Mouse (Mus musculus) CD4-positive helper T cell, adult 2 months (primary cell): Measurements from ENCODE around the gene Rab11fip4.

Source experiments
- DNase-seq: peaks from one replicate; pipeline ENCODE4 v3.0.0-alpha.2; 2012; ENCODE audit warnings: low read depth, missing footprints, low spot score

The Rab11fip4 gene

DNA sequence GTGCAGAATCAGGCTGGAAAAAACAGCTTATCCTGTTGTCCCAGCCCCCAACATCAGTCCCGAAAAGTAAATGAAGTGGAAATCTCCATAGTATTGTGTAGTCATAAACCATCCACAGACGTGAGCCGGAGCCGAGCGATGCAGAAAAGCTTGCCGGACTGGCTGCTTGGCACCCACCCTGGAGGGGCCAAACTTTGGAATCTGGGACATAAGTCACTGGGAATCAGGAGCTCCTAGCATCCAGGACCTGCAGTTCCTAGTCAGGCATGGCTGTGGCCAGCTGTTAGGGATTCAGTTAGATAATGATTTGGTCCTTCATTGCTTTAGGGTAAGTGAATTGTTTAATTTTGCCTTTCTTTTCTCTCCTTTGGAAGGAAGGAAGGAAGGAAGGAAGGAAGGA lies 122.2 kb downstream of the Rab11fip4 start:
- no peak for DNase-seq

- DNase-seq: no peak
Observed at GRCm38 (mm10) chr11:79713678-79714077, 122.7 kb downstream of the Rab11fip4 start.

DNA sequence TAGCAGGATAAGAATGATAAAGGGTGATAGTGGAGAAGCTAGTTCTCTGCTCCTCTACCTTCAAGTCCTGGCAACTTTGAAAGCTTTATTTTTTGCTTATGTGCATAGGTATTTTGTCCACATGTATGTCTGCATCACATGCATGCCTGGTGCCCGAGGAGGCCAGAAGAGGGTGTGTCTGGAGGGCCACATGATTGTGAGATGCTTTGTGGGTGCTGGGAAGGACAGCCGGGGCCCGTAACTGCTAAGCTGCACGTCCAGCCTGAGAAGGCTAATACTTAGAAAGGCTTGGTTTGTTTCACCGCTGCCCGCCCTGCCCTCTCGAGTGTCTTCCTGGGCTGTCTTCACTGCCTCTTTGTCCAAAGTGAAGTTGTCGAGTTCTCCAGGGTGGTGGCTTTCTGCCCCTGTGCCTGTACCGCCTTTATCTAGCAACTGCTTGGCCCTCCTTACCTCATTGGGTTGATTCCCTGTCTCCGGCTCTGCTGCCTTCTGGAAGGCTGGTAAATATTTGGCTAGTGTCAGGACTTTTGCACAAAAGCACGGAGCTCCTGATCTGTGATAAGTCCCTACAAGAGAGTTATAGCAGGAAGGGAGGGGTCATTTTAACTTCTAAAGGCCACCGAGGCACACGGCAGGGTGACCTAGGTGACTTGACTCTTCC lies 123.2 kb downstream of the Rab11fip4 start:
- DNase-seq: no peak

DNA sequence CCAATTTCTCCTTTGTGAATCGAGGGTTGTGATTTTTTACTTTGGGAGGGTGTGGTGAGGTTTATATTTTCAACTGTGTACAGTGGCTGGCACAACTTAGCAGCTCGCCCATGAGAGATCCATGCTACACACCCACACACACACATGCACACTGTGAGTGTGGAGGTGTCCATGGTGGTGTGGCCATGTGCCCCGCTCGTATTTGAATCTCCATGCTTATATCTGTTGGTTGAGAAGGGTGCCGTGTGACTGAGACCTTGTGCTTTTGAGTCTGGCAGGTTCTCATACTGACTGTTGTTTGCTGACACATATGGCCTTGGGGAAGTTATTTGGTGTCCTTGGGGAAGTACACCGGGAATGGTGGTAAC lies 123.7 kb downstream of the Rab11fip4 start:
- no peak for DNase-seq

- DNase-seq: no peak
Observed at GRCm38 (mm10) chr11:79715316-79715715, 124.3 kb downstream of the Rab11fip4 start.

DNA sequence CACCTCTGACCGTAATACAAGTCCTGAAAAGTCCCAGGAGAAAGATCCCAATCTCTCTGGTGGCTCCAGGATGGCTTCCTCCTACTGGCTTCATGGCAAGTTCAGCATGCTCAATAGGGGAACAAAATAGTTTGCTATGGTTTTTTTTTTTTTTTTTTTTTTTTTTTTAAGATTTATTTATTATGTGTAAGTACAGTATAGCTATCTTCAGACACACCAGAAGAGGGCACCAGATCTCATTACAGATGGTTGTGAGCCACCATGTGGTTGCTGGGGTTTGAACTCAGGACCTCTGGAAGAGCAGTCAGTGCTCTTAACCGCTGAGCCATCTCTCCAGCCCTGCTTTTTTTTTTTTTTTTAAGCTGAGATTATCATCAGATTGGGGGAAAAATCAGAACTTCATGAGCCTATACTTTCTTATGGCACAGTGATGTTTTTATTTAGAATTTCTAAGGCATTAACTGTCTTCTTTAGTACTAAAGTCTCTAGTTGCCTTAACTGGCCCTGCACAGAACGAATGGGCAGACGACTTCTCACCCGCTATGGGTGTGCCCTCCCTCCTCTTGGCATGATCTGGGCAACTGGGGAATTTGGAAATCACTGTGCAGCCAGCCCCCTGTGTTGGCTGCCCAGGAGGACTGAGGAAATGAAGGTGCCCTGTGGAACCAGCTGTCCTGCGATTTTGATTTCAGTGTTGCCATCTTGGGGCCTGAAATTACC lies 124.9 kb downstream of the Rab11fip4 start:
- DNase-seq: no peak

DNA sequence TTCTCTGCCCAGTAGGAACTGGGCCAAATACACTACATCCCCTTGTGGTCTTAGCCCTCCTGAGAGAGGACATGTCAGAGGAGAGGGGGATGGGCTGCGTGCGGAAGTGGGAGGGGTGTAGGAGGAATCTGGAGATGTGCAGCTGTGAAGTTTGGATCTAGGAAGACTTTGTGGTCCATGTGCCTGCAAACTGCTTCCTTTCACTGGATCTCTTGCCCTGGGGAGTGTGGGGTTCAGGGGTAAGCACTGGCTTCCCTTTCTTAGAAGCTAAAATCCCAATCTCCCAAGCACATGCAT lies 125.4 kb downstream of the Rab11fip4 start:
- no peak for DNase-seq

DNA sequence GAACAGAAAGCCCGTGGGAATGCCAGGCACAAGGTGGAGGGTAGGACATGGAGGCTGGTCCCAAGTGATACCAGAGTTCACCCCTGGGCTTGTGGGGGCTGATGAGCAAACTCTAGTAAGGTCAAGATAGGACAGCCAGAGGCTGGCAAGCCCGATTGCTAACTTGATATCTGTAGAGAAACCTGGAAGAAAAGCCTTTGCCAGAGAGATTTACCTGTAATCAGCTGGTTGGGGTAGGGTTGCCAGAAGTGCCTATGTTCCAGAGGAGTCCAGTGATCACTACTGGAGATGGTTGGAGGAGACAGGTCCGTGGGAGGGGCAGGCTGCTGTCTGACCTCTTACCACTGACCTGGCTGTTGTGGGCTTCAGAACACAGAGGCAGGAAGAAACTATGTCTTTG lies 126.3 kb downstream of the Rab11fip4 start:
- DNase-seq: no peak

DNA sequence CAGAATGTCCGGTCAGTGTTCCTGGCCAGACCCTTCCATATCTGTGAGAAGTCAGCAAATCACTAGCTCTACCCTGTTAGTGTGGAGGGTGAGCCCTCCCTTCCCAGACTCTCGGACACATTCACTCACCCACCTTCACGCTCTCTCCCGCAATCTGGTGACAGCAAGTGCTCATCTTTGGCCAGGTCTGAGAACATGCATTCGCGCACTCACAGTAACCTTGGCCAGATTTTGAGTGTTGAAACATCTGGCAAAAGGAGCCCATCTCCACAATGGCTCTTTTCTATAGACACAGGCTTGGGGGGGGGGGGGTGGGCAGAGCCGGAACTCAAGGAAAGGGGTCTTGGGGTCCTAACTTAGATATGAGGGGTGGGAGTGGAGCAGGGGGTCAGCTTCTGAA lies 126.8 kb downstream of the Rab11fip4 start:
- no peak for DNase-seq

DNA sequence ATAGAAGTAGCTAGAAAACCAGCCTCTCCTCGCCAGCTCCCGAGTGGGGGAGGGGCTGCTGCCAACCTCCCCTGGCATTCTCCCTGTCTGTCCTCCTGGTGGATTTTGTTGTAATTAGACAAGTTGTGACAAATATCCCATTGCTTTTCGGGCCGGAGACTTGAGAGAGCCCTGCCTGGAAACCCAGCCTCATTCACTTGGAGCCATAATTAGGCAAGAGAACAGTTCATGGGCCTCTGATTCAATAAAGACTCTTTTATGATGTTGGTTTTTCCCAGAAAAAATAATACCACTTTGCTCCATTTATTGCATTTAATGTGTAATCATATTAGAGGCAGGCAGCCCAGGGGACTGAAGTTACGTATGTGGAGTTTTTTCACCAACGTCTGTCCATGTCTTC lies 127.2 kb downstream of the Rab11fip4 start:
- no peak for DNase-seq

DNA sequence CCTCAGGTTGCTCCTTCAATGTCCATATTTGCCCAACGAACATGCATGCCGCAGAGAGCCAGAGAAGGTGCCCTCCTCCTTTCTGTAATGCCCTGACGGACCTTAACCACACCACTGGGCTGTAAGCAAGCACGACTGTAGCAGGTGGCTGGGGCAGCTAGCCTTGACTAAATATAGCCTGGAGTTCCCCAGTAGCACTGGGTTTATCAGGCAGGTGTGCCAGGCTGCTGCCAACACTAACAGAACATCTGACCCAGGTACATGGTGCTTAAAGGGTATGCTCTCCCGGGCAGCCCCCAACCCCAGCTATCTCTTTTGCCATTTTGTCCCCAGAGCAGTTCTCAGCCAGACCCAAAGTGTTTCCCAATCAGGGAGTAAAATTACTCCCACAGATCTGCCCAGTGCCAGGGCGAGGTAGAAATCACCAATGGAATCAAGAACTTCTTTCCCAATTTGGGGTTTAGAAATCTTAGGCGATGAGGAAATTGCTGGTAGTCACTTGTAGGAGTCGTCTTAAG lies 127.9 kb downstream of the Rab11fip4 start:
- no peak for DNase-seq

- DNase-seq: no peak
Observed at GRCm38 (mm10) chr11:79720737-79721136, 129.7 kb downstream of the Rab11fip4 start.

GRCm38 (mm10) chr11:79722811-79723210 lies 131.8 kb downstream of the Rab11fip4 start:
- DNase-seq: no peak

- DNase-seq: no peak
Observed at GRCm38 (mm10) chr11:79725005-79725404, 134.0 kb downstream of the Rab11fip4 start.

DNA sequence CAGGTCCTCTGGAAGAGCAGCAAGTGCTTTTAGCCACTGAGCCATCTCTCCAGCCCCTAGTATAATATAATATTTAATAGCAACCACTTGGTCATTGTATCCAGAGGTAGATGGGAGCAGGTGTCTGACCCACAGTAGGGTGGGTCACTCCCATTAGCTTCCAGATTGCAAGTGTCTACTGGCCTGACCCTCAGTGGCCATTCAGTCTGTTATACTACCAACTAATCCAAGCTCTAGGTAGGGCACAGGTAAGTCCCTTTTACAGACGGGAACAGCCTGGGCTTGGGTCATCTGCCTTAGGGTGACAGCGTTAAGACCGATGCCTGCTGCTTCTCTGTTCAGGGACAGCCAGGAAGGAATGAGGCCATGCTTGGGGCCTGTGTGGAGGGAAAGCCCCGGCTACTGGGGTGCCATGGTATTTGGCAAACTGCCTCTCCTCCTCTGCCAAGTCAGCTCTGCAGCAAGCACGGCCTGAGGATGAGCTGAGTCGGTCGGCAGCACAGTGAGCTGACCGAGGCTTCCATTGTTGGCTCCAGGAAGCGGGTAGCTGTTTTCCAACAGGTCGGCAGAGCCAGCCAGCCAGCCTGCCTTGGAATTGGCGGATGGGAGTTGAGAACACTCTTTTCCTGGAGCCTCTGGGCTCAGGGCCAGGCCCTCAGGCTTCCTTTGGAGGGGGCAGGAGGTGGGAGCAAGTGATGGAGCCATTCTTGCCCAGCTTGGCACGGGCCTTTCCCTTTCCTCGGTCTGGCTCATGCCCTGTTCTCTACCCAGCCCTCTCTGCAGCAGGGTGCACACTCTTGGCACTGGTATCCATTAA lies 138.4 kb downstream of the Rab11fip4 start:
- DNase-seq: no peak

DNA sequence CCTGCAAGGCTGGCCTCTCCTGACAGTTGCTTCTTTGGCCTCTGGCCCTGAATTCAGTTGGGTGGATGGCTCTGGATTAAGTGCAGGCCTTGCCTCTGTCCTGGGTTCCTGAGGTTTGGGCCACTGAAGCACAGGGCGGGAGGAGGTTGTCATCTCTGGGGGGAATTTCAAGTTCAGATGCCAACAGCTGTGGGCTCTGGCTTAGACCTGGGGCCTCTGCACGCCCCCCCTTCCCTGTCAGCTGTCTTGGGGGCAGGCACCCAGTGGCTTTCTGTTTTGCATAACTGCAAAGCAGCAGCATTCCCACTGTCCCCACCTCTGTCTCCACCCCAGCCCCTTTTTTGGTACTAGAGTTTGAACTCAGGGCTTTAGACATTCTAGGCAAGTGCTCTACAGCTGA lies 139.4 kb downstream of the Rab11fip4 start:
- no peak for DNase-seq

DNA sequence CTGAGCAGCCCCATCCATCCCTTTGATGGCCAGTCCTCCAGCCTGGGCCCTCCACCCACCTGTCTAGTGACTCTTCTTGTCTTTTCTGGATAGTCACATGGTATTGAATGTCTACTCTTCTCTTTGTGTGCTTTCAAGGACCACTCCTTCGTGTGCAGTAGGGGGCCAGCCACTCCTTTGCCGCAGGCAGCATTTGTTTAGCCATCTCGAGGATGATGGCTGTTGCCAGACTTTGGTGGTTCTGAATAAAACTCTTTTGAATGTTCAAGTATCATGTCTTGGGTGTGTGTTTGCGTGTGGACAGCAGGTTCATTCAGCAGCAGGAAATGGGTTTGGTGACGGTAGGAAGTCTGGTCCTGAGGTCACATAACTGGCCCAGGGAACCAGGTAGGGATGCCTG lies 140.5 kb downstream of the Rab11fip4 start:
- DNase-seq: no peak

DNA sequence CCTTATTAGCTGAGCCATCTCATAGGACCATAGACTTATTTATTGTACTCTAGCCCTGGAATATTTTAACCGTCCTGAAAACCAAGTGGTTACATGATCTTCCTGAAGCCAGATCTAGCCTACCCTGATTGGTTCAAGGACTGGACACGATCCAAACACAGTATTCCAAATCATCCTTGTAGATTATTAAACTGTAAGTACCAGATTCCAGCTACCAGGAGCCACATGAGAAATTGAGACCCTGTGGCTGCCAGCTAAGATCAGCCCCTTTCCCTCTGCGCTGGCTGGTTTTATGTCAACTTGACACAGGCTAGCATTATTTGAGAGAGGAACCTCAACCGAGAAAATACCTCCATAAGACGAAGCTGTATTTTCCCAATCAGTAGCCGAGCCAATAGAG lies 142.0 kb downstream of the Rab11fip4 start:
- DNase-seq: no peak

DNA sequence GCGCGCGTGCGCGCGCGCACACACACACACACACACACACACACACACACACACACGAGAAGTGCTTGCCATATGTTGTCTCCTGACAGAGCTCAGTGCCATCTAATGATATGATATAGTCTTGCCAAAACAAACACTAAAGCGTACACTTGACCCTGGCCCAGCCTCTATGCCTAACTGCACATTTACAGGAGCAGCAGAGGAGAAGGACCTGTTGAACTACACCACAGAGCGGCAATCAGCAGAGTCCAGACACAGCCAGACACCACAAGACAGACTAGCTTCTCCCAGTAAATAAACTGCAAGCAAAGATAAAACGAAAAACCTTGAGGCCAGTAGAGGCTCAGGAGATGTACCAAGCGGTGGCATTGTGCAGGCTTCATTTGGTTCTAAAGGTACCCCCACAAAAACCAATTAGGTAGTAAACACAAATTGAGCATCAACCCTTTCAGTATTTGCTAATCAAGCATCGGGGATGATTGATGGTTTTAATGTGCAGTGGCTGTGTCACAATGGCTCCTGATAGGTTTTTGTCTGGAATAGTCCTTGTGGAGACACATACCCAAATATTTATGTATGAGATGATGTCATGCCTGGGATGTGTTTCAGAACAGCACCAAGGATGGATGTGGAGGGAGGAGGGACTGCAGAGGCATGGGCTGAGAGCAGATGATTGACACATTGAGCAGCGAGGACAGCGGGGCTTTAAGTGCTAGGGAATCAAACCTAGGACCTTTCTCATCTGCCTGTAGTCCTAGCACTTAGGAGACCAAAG lies 145.4 kb downstream of the Rab11fip4 start:
- DNase-seq: no peak

DNA sequence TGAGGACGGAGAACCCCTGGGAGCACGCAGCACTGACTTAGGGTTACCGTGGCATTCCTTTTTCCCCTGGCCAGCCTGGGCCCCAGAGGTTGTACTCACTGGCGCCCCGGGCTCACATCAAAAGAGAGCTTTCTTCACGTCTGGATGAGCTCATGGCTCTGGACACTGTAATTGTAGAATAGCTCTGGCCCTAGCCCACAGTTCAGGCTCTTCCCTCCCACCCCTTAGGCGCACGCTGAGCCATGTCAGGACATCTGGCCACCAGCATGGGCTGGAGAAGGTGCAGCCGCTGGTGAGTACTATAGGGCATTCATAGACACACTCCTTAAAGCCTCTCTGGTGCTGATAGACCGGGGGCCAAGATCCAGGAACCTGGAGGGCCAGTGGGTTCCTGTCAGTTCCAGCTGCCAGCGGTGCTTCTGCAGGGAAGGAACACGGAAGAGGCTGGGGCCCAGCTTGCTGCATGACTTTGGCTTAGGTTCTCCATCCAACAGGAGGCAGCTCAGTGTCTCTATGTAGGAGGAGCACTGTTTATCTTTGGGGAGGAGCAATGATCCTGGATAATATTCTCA lies 146.2 kb downstream of the Rab11fip4 start:
- DNase-seq: no peak

DNA sequence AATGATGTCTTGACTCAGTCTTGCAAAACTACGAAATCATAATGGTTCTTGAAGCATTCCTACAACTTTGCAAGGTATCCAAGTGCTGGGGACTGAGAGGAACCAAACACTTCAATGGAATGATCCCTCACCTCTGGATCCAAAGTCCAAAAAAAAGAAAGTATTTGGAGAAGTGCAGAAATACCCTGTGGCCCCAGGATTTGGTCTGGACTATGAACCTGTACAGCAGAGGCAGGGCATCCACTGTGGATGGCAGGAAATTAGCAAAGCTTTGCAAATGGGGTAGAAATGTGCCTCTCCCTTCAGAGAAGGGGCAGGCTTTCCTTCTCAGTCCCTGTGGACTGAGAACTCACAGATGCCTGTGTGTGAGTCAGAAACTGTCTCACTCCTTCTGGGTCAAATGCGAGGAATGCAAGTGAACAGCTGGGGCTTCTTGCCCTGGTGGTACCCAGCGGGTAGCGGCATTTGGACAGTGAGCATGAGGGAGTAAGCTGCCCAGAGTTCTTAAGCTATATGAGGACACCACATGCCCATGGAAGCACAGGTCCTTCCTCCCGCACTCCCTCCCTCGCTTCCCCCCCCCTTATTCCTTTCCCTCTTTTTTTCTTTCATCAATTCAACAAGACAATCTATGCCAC lies 147.0 kb downstream of the Rab11fip4 start:
- DNase-seq: no peak
